ENCODE assay signal across 9 mouse cellular contexts in genomic region chr2:92141073-92141472, GRCm38 (mm10). TPM values are rescaled to one million over a fixed set of nuclear protein-coding genes. Genes with fewer than 3 reads are reported as not detected.
A peak's percentile ranks its signal among the peaks of the same experiment; 100 is the strongest.
DNase-seq lines count a peak whose midpoint lies in the region; ATAC-seq lines count a peak whose summit lies in the region.
"Had no signal": no experiment of that assay in that cellular context is flagged by ENCODE, and none has a peak within 500 bp of the region (broad histone marks: within the 10 kb centered on the region; RNA-seq: fewer than 3 reads in every experiment).

No protein-coding gene starts in this region.

- no peak for DNase-seq in kidney, adult 8-10 months
- DNase-seq in embryonic facial prominence, embryonic 14.5 days (ENCODE audit: low spot score): peak; percentile 47
- DNase-seq in B cell, adult 2 months: no peak
- no peak for DNase-seq in layer of hippocampus, adult 11-12 months (ENCODE audit: low spot score)
- DNase-seq: cerebellum, adult 18-20 months had no signal

- no peaks in the 10 kb centered on the region for H3K36me3 ChIP-seq in kidney, embryonic 14.5 days (ENCODE audit: control insufficient read depth, insufficient read depth, low read length)
- no peaks in the 10 kb centered on the region for H3K36me3 ChIP-seq in embryonic facial prominence, embryonic 14.5 days (ENCODE audit: control insufficient read depth, insufficient read depth, low read length)
- H3K36me3 ChIP-seq in intestine, embryonic 15.5 days: no peaks in the 10 kb centered on the region
- no peaks in the 10 kb centered on the region for H3K36me3 ChIP-seq in neural tube, embryonic 12.5 days

- H3K9ac ChIP-seq in kidney, embryonic 14.5 days (ENCODE audit: low read depth, low read length): 0 out of 2 replicates have a peak overlapping the region, but pooled peaks have one; percentile 44
- H3K9ac ChIP-seq in embryonic facial prominence, embryonic 14.5 days (ENCODE audit: low read depth, low read length): peak overlapping the region; percentile 21
- no peak overlapping the region for H3K9ac ChIP-seq in intestine, embryonic 15.5 days
- no peak overlapping the region for H3K9ac ChIP-seq in neural tube, embryonic 12.5 days

- no peak overlapping the region for H3K27ac ChIP-seq in kidney, embryonic 14.5 days (ENCODE audit: low read depth, low read length)
- H3K27ac ChIP-seq in embryonic facial prominence, embryonic 14.5 days (replicated peaks; ENCODE audit: low read depth, low read length): no peak overlapping the region
- H3K27ac ChIP-seq in intestine, embryonic 15.5 days: no peak overlapping the region
- H3K27ac ChIP-seq in neural tube, embryonic 12.5 days: no peak overlapping the region

- peak overlapping the region; percentile 28 for H3K4me3 ChIP-seq in kidney, embryonic 14.5 days (ENCODE audit: low read length)
- H3K4me3 ChIP-seq in embryonic facial prominence, embryonic 14.5 days (ENCODE audit: low read depth, low read length): peak overlapping the region; percentile 14
- H3K4me3 ChIP-seq in intestine, embryonic 15.5 days (replicated peaks): 0 out of 2 replicates have a peak overlapping the region, but pooled peaks have one; percentile 11
- H3K4me3 ChIP-seq in neural tube, embryonic 12.5 days: no peak overlapping the region

- no peak for ATAC-seq in kidney, embryonic 14.5 days (ENCODE audit: low FRiP score, low TSS enrichment)
- ATAC-seq in embryonic facial prominence, embryonic 14.5 days (ENCODE audit: low read depth): 0 out of 2 replicates have a peak, but pooled peaks have one; percentile 53
- no peak for ATAC-seq in intestine, embryonic 15.5 days
- no peak for ATAC-seq in neural tube, embryonic 12.5 days (ENCODE audit: low FRiP score, low read depth)
- ATAC-seq in cerebellum, adult (ENCODE audit: insufficient number of reproducible peaks, low FRiP score, low TSS enrichment): no peak

- no peaks in the 10 kb centered on the region for H3K27me3 ChIP-seq in kidney, embryonic 14.5 days (ENCODE audit: control insufficient read depth, insufficient read depth, low read length)
- H3K27me3 ChIP-seq in embryonic facial prominence, embryonic 14.5 days (replicated peaks; ENCODE audit: control insufficient read depth, insufficient read depth, low read length): no peaks in the 10 kb centered on the region
- H3K27me3 ChIP-seq in intestine, embryonic 15.5 days (replicated peaks): no peaks in the 10 kb centered on the region
- H3K27me3 ChIP-seq in neural tube, embryonic 12.5 days (replicated peaks): no peaks in the 10 kb centered on the region

- H3K9me3 ChIP-seq in kidney, embryonic 14.5 days (ENCODE audit: control insufficient read depth, low read length): no peaks in the 10 kb centered on the region
- no peaks in the 10 kb centered on the region for H3K9me3 ChIP-seq in embryonic facial prominence, embryonic 14.5 days (ENCODE audit: control insufficient read depth, low read length)
- no peaks in the 10 kb centered on the region for H3K9me3 ChIP-seq in intestine, embryonic 15.5 days
- H3K9me3 ChIP-seq in neural tube, embryonic 12.5 days: no peaks in the 10 kb centered on the region

- H3K4me2 ChIP-seq in kidney, embryonic 14.5 days (replicated peaks; ENCODE audit: low read depth, low read length): peak overlapping the region; percentile 51
- H3K4me2 ChIP-seq in embryonic facial prominence, embryonic 14.5 days (ENCODE audit: low read depth, low read length): peak overlapping the region; percentile 51
- H3K4me2 ChIP-seq in intestine, embryonic 15.5 days (replicated peaks): peak overlapping the region; percentile 49
- peak overlapping the region; percentile 43 for H3K4me2 ChIP-seq in neural tube, embryonic 12.5 days (replicated peaks)

- WGBS in kidney, embryonic 14.5 days: 1% methylated on average over 11 of the region's 11 CpGs
- WGBS in embryonic facial prominence, embryonic 14.5 days: 12% methylated on average over 11 of the region's 11 CpGs
- WGBS in intestine, embryonic 15.5 days: 7% methylated on average over 11 of the region's 11 CpGs
- 19% methylated on average over 11 of the region's 11 CpGs for WGBS in neural tube, embryonic 12.5 days

- H3K4me1 ChIP-seq in kidney, embryonic 14.5 days (ENCODE audit: control insufficient read depth, insufficient read depth, low read length): no peaks in the 10 kb centered on the region
- H3K4me1 ChIP-seq in embryonic facial prominence, embryonic 14.5 days (ENCODE audit: control insufficient read depth, insufficient read depth, low read length): peaks cover 12% of the 10 kb centered on the region
- H3K4me1 ChIP-seq in intestine, embryonic 15.5 days (replicated peaks): no peaks in the 10 kb centered on the region; the same call in 1 of the 2 replicates
- no peaks in the 10 kb centered on the region for H3K4me1 ChIP-seq in neural tube, embryonic 12.5 days

RNA-seq across cellular contexts. Expression of gene Phf21a, which starts 48.2 kb away (rescaled TPM):
- 25.3 and 36.3 TPM in 2 replicates for polyA plus RNA-seq in kidney, embryonic 14.5 days (2014; fragmentation: Nextera tagmentation; extraction: Ambion mirVana)
- polyA plus RNA-seq in embryonic facial prominence, embryonic 14.5 days (2014; fragmentation: Nextera tagmentation; extraction: Ambion mirVana): 21.0 and 24.8 TPM in 2 replicates
- polyA plus RNA-seq in intestine, embryonic 15.5 days (2015; fragmentation: Nextera tagmentation; extraction: Ambion mirVana): 18.1 and 19.1 TPM in 2 replicates
- 37.9 and 38.4 TPM in 2 replicates for polyA plus RNA-seq in neural tube, embryonic 12.5 days (2016; fragmentation: Nextera tagmentation; extraction: Ambion mirVana)

Comparison
In these comparisons a context has a peak if more than half of its experiments do, and no peak if none do; other contexts are left out.
1. H3K9ac ChIP-seq: peak in kidney, embryonic 14.5 days (single experiment) and embryonic facial prominence, embryonic 14.5 days (single experiment); none in intestine, embryonic 15.5 days (single experiment) and neural tube, embryonic 12.5 days (single experiment).
2. Peak in every context shown above with its lines, with median percentiles within 50 percentile points of each other: H3K4me2 ChIP-seq.